Mouse (Mus musculus) embryo, embryonic 9.5 days (tissue): ENCODE measurements around the gene Neurl4.
"Not testable (repeated sequence)": the region's sequence is repeated elsewhere in the genome, so short reads cannot be mapped to it uniquely, and the experiment has no call there.

Experiments used
- DNase-seq: peaks from one replicate; pipeline ENCODE4 v3.0.0-alpha.2; 2017; ENCODE audit errors: extremely low spot score

The Neurl4 gene

DNA sequence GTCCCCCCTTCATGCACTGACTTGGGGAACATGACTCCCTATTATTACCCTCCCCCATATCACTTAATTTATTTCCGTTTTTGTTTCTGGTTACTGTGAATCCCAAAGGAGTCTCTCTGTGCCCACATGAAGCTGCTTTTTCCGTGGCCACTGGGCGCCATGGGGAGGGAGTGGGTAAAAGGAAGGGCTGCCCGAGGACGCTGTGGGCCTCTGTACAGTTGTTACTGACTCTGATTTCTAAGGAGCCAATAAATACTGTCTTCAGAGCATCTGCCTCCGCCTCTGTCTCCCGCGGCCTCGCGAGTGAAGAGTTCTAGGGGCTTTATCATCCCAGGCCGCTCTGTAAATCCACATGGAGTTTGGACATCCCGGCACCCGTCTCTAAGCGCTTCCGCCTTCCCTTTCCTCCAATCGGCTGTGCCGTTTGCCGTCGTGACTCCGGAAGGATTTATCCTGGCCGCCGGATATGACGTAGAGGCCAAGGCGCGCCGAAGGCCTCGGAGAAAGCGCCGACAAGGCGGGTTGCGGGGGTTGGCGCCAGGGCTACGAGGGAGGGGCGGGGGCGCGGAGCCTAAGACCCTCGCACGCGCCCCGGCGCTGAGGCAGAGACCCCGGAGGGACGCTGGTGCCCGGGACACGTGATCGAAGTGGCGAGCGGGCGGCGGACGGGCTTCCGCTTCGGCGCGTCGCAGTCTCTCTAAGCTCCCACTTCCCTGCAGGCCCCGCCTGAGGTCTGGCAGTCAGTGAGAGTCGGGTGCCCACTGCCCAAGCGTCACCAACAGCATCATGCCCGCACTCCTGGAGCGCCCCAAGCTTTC lies 12.9 kb downstream of the Neurl4 start, which contains the start of gene Gps2:
Gene Gps2, plus strand, starts transcription at position 335 of the 818 bp plus-strand sequence.
- DNase-seq = peak; percentile 93

GRCm38 (mm10) chr11:69914372-69914764 lies 13.5 kb downstream of the Neurl4 start:
- DNase-seq = no peak

DNA sequence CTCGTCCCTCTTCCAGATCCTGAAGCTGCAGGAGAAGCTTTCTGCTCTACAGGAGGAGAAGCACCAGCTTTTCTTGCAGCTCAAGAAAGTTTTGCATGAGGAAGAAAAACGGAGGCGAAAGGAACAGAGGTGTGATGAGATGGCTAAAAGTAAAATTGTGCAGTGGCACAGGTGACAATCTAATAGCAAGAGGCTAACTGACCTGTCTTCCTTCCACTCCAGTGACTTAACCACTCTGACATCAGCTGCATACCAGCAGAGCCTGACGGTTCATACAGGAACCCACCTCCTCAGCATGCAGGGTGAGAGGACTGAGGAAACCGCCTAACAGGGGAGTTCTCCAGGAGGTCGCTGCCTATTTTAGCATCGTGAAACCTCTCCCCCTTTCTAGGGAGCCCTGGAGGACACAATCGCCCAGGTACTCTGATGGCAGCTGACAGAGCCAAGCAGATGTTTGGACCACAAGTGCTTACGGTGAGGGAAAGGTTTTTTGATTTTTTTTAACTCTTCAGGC lies 14.1 kb downstream of the Neurl4 start:
- no peak for DNase-seq

DNA sequence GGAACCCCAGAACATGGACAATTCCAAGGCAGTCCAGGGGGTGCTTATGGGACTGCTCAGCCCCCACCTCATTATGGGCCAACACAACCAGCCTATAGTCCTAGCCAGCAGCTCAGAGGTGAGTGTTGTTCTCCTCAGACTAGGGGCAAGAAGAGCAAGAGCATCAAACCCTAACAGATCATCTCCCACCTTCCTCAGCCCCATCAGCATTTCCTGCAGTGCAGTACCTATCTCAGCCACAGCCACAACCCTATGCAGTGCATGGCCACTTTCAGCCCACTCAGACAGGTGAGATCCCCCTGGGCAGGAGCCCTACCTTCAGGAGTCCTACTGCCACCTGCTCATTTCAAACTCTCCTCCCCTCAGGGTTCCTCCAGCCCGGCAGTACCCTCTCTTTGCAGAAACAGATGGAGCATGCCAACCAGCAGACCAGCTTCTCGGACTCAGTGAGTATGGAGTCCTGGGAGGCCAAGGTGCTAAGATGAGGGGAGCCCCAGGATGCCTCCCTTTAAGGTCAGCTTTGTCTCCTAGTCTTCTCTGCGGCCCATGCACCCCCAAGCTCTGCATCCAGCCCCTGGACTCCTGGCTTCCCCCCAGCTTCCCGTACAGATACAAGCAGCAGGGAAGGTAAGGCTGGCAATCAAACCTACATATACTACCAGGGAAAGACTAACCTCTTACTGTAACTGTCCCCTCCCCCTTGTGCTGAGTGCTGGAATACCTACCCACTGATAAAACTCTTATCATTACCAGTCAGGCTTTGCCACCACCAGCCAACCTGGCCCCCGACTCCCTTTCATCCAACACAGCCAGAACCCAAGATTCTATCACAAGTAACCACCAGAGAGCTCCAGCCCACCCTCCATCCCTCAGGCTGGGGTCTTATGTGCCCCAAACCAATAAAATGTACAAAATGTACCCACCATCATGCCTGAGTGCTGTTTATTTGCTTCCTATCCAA lies 15.1 kb downstream of the Neurl4 start:
- peak; percentile 27 for DNase-seq

GRCm38 (mm10) chr11:69916652-69917378 lies 15.9 kb downstream of the Neurl4 start:
- not testable (repeated sequence) for DNase-seq

DNA sequence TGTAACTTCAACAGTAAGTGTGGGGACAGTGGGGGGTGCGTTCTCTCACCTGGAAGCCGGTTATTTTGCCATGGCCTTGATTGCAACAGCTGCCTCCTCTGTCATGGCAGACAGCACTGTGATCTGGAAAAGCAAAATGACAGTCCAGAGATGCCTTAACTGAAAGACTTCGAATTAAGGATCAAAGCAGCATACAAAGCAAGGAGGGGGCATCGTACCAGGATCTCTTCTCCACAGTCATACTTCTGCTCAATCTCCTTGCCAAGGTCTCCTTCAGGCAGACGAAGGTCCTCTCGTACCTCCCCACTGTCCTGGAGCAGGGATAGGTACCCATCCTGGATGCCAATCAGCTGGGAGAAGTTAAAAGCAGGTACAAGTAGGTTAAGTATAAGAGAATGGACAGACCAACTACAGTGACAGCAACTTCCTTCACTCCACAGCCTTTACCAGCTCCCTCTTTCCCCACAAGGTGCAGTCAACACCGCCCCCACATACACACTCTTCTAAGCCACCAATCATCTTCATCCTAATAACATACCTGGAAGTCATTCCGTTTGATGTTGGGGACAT lies 16.6 kb downstream of the Neurl4 start:
- DNase-seq = no peak

DNA sequence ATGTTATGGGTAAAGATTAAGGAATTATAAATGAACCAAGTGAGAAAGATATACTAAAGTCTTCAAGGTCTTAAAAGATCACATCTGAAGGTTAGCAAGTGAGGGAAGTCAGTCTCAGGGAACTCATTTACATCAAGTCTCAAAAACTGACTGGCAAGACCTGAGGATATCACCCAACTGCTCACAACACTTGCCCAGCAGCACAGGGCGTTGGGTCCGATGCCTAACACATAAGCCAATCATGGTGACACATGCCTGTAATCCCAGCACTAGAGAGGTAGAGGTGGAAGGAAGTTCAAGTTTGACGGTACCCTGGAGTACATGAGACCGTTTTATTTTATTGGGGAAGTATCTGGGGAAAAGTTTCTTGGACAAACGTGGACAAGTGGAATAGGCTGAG lies 17.2 kb downstream of the Neurl4 start:
- DNase-seq = no peak

- DNase-seq = no peak
These were observed 18.2 kb downstream of the Neurl4 start for GRCm38 (mm10) chr11:69919053-69919452.

DNA sequence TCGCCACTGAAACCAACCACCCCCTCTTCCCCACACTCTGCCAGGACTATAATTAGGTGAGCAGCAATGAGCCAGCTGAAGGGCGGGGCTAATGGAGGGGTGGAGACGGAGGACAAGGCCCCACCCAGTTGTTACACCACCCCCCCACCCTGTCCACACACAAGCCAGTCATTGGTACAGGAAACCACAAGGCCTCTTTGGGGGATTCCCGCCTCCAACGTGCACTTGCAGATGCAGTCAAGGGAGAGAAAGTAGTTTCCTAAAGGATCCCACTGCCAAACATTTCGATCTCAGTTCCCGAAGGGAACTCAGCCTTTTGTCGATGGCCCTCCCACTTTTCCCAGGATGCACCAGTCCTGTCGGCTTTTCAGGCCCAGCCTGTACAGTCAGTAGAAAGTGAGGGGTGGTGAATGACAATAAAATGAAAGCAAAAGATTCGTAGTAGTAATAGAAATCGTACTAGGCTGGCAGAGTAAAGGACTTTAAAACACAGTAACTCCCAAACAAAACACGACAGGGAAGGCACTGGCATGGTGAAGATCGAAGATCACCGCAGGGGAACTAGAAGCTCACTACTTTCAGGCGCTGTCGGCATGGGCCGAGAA lies 18.9 kb downstream of the Neurl4 start:
- peak; percentile 69 for DNase-seq

DNA sequence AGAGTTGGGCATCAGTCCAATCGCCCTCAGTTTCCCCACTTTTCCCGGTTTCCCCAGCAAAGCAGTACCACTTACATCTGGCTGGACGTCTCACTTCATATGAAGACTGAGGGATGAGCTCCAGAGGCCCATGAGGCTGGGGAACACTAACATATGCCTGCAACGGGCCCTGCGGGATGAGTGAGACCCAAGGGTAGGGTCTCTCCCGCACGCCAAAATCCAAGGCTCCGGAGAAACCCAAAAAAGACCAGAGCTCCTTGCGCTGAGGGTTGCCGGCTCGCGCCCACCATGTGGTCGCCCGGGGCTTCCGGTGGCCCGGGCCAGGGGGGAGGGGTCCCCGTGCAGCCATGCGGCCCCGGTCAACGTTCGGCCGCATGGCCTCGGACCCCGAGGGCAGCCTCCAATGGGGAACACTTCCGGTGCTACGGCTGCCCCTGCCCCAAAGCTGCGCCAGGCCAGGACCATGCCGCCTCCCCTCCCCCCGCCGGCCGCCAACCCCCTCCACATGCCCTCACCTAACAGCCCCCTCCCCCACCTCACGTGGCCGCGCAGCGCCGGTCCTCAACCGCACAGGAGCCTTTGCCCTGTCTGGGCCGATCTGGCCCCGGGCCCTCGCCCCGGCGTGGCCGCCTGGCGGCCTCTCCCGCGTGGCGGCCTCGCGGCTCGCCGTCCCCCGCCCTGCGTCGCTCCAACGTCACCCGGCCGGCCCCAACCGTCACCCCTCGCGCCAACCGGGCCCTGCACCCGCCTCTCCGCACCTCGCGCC lies 19.6 kb downstream of the Neurl4 start:
- DNase-seq = peak; percentile 74

GRCm38 (mm10) chr11:69921114-69922011 lies 20.5 kb downstream of the Neurl4 start, which contains the start of gene Eif5a:
TSS of gene Eif5a (minus strand) at chr11:69921958.
- DNase-seq = peak; percentile 100

GRCm38 (mm10) chr11:69922012-69922756 lies 21.3 kb downstream of the Neurl4 start:
- no peak for DNase-seq

DNA sequence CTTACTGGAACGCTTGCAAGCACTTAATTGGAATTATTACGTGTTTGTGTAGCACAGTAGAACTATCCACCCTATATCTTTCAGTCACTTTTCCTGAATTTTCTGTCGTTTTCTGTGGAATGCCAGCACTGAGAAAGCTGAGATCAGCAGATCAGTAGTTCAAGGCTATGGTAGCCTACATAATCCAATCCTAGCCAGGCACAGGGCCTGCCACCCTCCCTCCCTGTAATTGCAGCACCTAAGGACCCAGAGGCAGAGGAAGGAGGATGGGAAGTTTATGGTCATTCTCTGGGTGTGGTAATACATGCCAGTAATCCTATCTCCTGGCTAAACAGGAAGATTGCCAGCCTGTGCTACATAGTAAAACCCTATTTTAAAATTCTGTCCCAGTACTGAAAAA lies 21.9 kb downstream of the Neurl4 start:
- DNase-seq = no peak

DNA sequence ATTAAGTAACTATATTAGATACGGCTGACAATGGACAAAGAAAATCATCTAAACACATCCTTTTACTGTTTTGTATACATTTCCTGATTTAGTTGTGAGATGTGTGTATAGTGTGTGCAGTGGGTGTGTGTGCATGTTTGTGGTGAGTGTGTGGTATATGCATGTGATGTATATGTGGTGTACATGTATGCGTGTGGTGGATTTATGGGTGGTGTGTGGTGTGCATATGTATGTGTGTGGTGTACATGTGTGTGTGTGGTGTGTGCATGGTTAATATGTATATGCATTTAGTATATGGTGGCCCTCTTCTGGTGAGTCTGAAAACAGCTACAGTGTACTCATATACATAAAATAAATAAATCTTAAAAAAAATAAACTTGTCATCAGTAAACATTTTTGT lies 26.6 kb downstream of the Neurl4 start:
- DNase-seq = no peak

DNA sequence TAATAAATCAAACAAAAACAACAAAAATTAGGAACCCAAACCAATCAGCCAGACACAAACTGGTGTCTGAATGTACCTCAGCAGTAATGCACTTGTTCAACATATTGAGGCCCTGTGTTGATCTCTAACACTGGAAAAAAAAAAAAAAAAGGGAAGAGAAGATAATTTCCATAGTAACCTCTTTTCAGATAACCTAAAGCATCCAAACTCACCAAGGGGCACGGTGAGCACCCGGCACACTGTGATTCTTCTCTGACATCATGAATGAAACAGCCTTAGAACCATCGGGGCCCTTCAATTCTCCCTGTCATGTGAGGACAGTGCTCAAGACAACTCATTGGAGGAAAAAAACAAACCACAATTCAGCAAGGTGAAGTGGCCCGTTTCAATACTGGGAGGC lies 28.8 kb downstream of the Neurl4 start:
- DNase-seq = no peak

- not testable (repeated sequence) for DNase-seq
These were observed 29.3 kb downstream of the Neurl4 start for GRCm38 (mm10) chr11:69930176-69930575.

DNA sequence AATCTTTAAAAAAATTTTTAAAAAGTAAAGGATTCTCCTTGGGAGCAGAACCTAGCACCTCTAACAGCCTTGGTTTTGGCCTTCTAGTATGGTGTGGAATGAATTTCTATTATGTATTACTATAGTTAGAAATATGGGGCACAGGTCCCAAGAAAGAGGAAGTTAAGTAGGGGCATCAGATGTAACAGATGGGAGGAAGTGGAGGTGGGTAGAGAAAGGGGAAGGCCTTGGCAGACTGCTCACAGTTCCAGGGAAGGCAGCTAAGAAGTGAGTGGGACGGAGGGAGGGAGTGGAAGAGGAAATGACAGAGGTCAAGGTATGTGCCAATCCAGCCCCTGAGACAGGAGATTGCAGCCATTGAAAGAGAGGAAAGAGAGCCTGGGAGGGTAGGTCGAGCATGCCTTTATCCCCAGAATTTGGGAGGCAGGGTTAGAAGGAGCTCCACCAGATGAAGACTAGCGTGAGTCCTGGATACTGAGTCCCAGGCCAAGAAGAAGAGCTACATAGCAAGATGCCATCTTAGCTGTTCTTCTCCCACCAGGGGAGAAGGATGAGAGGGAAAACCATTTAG lies 30.2 kb downstream of the Neurl4 start:
- no peak for DNase-seq

DNA sequence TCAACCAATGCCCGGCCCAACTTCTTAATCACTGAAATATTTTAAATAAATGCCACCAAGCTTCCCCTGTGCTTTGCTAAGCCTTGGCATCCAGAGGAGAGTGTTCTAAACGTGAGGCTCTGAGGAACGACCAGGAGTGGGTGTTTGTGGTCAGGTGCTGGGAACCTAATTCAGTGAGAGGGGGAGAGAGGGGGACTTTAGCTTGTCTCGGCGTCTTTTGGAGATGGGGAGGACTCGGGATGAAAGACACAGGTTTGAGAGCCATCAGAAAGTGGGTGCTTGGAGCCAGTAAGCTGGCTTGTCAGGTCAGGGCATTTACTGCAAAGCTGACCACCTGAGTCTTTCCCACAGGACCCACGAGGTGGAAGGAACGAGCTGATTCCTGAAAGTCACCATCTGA lies 30.9 kb downstream of the Neurl4 start:
- no peak for DNase-seq
